ENCODE assay signal across 8 mouse cellular contexts in the genomic region with DNA sequence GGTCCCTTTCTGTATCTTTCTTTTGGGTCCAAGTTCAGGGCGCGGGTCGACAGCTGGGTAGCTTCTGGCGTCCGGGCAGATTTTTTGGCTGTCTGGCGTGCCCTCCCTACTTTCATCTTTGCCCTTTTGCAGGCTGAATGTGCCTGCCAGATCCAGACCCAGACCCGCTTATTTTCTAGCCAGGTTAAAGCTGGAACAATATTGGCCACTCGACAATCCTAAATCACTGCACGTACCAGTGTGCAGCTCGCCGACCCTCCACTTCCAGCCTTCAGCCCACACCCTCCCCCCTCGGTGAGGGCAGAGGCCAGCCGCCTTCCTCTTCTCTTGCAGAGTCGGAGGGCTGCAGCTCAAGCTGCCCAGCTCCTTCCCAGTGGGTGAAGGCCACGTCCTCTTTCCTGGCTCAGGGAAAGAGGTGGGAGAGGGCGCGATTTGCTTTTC. TPM values are rescaled to one million over a fixed set of nuclear protein-coding genes. Genes with fewer than 3 reads are reported as not detected.
DNase-seq lines count a peak whose midpoint lies in the region; ATAC-seq lines count a peak whose summit lies in the region.

No protein-coding gene starts in this region.

- H3K36me3 ChIP-seq in heart, embryonic 12.5 days = no peaks in the 10 kb centered on the region
- no peaks in the 10 kb centered on the region for H3K36me3 ChIP-seq in midbrain, embryonic 13.5 days

- H3K27ac ChIP-seq in heart, embryonic 12.5 days (ENCODE audit: poor library complexity, severe bottlenecking) = peak overlapping the region; percentile 95; the same call in 1 of the 2 replicates
- peak overlapping the region; percentile 96 for H3K27ac ChIP-seq in midbrain, embryonic 13.5 days

- no peak for ATAC-seq in heart, embryonic 12.5 days (ENCODE audit: insufficient number of reproducible peaks, low FRiP score)
- ATAC-seq in midbrain, embryonic 13.5 days = 0 out of 2 replicates have a peak, but pooled peaks have one; percentile 7

- no peaks in the 10 kb centered on the region for H3K9me3 ChIP-seq in heart, embryonic 12.5 days (replicated peaks)
- H3K9me3 ChIP-seq in midbrain, embryonic 13.5 days = no peaks in the 10 kb centered on the region

- under 1% methylated on average over 17 of the region's 17 CpGs for WGBS in heart, embryonic 12.5 days
- under 1% methylated on average over 17 of the region's 17 CpGs for WGBS in midbrain, embryonic 13.5 days

- peak overlapping the region; percentile 99 for H3K4me2 ChIP-seq in heart, embryonic 12.5 days
- peak overlapping the region; percentile 86 for H3K4me2 ChIP-seq in midbrain, embryonic 13.5 days (replicated peaks)

- H3K4me3 ChIP-seq in heart, embryonic 12.5 days = peak overlapping the region; percentile 75
- peak overlapping the region; percentile 83 for H3K4me3 ChIP-seq in midbrain, embryonic 13.5 days (replicated peaks)

- intact Hi-C loops in left cerebral cortex, postnatal 36 days (cut with DNase I) = loop anchor here (2.0 to 10.0 kb wide), 4 partner anchors 257 to 584 kb away; partner anchors contain the start of gene Fhit

- H3K4me1 ChIP-seq in heart, embryonic 12.5 days (replicated peaks) = peaks cover 20% of the 10 kb centered on the region
- peaks cover 22% of the 10 kb centered on the region for H3K4me1 ChIP-seq in midbrain, embryonic 13.5 days (replicated peaks)

- H3K9ac ChIP-seq in heart, embryonic 12.5 days = peak overlapping the region; percentile 91
- H3K9ac ChIP-seq in midbrain, embryonic 13.5 days (replicated peaks) = peak overlapping the region; percentile 83

- H3K27me3 ChIP-seq in heart, embryonic 12.5 days (replicated peaks) = no peaks in the 10 kb centered on the region
- 0 out of 2 replicates have a peak, but pooled peaks cover 5% of the 10 kb centered on the region for H3K27me3 ChIP-seq in midbrain, embryonic 13.5 days

- peak; percentile 41 for DNase-seq in ovary, postnatal 36 days (ENCODE audit: low spot score)
- DNase-seq in ovary, postnatal 10 days (ENCODE audit: low spot score) = no peak
- peak; percentile 57 to 63 for DNase-seq in cerebellum, postnatal 25 days
- peak; percentile 28 to 44 for DNase-seq in left cerebral cortex, postnatal 36 days (ENCODE audit: low spot score in 2 of 2)
- DNase-seq in urinary bladder, postnatal 14 days (ENCODE audit: low spot score) = no peak
- no peak for DNase-seq in spleen, adult 18-20 months

RNA-seq across cellular contexts. Expression of gene Ptprg, which starts 1.7 kb away (rescaled TPM):
- 17.8 and 25.9 TPM in 2 replicates for polyA plus RNA-seq in heart, embryonic 12.5 days (2016; fragmentation: Nextera tagmentation; extraction: Ambion mirVana)
- 100 to 1,000 TPM in 1 of 2 experiments, 10 to 100 TPM in 1; 95.1 to 108 TPM for total RNA-seq in left cerebral cortex, postnatal 36 days (2021)
- 41.0 and 45.4 TPM in 2 replicates for polyA plus RNA-seq in midbrain, embryonic 13.5 days (2015; fragmentation: Nextera tagmentation; extraction: Ambion mirVana)

Comparison
In these comparisons a context has a peak if more than half of its experiments do, and no peak if none do; other contexts are left out.
1. DNase-seq: peak in ovary, postnatal 36 days (single experiment), cerebellum, postnatal 25 days (2 of 2) and left cerebral cortex, postnatal 36 days (2 of 2); none in ovary, postnatal 10 days (single experiment), urinary bladder, postnatal 14 days (single experiment) and spleen, adult 18-20 months (0 of 2).